Mouse (Mus musculus) embryonic facial prominence, embryonic 12.5 days (tissue): ENCODE measurements around the gene Apof. TPM values are rescaled to one million over a fixed set of nuclear protein-coding genes. Genes with fewer than 3 reads are reported as not detected.
A peak's percentile ranks its signal among the peaks of the same experiment; 100 is the strongest.

ENCODE experiments used
- ATAC-seq: fragments of 200-750 bp; cut with Nextera tagmentation; 2 replicates; pipeline ENCODE4 v1.8.0; 2017; ENCODE audit not compliant: insufficient number of reproducible peaks, insufficient read depth, low FRiP score, low TSS enrichment
- H3K27ac ChIP-seq: fragments of 300-500 bp; sonication (generic); 2 replicates; pipeline ENCODE4 v1.5.1; 2016; ENCODE audit warnings: mild to moderate bottlenecking
- H3K27me3 ChIP-seq: fragments of 300-500 bp; sonication (generic); 2 replicates; pipeline ENCODE4 v1.6.1; 2016; ENCODE audit warnings: mild to moderate bottlenecking, moderate library complexity
- H3K36me3 ChIP-seq: fragments of 300-500 bp; sonication (generic); 2 replicates; pipeline ENCODE4 v1.6.1; 2016; ENCODE audit warnings: mild to moderate bottlenecking
- H3K4me1 ChIP-seq: fragments of 300-500 bp; sonication (generic); 2 replicates; pipeline ENCODE4 v1.6.1; 2016
- H3K4me2 ChIP-seq: fragments of 300-500 bp; sonication (generic); replicated peaks from 2 replicates; pipeline ENCODE4 v1.6.1; 2016; ENCODE audit warnings: mild to moderate bottlenecking, moderate library complexity
- H3K4me3 ChIP-seq: fragments of 300-500 bp; sonication (generic); 2 replicates; pipeline ENCODE4 v1.5.1; 2016; ENCODE audit warnings: mild to moderate bottlenecking
- H3K9ac ChIP-seq: fragments of 300-500 bp; sonication (generic); 2 replicates; pipeline ENCODE4 v1.6.1; 2016; ENCODE audit warnings: mild to moderate bottlenecking, moderate library complexity
- H3K9me3 ChIP-seq: fragments of 300-500 bp; sonication (generic); 2 replicates; pipeline ENCODE4 v1.6.1; 2016; ENCODE audit warnings: mild to moderate bottlenecking, moderate library complexity
- WGBS: fragments of 180-500 bp; shearing (Covaris S2); methylation state at CpG from one replicate; pipeline ENCODE4 v1.1.7; 2016; 5-methylcytosine and 5-hydroxymethylcytosine counted together
- polyA plus RNA-seq: library from polyadenylated mRNA; unstranded; fragments of >200 nt; fragmentation: Nextera tagmentation; extraction: Ambion mirVana; gene quantifications from 2 replicates; pipeline ENCODE4 v1.2.1, GENCODE M21; 2016

Apof gene
- polyA plus RNA-seq, 1 experiment from 2014 or later: not detected

DNA sequence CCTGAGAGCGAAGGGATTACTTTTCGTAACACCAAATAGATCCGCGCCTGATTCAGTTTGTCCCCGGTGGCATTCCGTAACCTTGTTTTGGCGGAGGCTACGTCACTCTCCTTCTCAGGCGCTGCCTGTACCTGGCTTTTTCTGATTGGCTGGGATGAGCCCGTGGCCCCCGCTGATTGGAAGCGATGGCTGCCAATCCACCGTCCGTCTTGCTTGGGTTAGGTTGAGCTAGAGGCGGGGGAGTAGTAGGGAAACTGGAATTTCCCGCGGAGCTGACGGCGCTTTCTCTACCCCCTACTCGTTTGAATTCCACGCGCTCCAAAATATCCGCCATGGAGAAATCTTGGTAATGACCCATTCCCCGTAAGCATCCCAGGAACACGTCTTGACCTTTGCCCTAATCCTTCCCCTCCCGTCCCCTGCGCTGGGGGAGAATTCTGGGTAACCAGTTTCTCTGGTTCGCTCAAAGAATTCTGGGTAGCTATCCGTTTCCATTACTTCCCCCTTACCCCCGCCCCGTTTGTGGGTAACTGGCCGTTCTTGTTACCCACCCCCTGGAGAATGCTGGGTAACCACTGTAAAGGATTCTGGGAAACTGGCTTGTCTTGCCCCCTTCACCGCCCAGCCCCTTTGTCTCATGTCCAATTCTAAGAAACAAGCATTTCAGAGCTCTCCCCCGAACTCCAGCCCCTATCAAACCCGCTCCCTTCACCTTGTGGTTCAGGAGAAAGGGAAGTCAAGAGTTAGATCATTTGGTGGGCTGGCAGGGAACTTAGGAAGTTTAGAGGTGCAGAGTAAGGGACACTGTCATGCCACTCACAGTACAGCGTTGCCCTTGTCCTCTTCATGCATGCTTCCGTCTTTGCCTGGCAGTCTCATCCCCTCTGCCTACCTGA is 34.9 kb downstream of the Apof start, which contains the start of gene Pan2:
Gene Pan2, plus strand, starts transcription at position 210 of the 896 bp plus-strand sequence.
- WGBS: 2% methylated on average over 37 of the region's 37 CpGs
- H3K27ac ChIP-seq: peak within 1 kb of the TSS; percentile 95
- ATAC-seq: peak; percentile 98
- no peaks in the 10 kb centered on the region for H3K27me3 ChIP-seq
- H3K36me3 ChIP-seq: peaks cover 6% of the 10 kb centered on the region
- H3K9me3 ChIP-seq: no peaks in the 10 kb centered on the region
- H3K4me1 ChIP-seq: peaks cover 10% of the 10 kb centered on the region
- H3K4me3 ChIP-seq: peak within 1 kb of the TSS; percentile 53
- peak within 1 kb of the TSS; percentile 65 for H3K4me2 ChIP-seq
- peak within 1 kb of the TSS; percentile 79 for H3K9ac ChIP-seq

DNA sequence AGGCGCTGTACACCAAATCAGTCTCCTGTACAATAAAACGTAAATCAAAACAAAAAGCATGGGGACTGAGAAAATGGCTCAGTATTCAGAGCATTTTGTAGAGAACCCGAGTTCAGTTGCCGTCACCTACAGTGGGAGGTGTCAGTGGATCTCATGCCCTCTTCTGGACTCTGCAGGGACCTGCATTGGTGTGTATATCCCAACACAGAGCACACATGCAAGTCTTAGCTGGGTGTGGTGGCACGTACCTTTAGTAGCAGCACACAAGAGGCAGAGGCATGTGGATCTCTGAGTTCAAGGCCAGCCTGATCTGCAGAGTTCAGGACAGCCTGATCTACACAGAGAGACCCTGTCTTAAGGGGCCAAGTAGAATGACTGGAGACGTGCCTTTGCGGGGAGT is 41.2 kb downstream of the Apof start:
- Histone ChIP-seq H3K4me2 (no peak overlapping the region), H3K4me1 (no peaks in the 10 kb centered on the region), H3K27me3 (no peaks in the 10 kb centered on the region), H3K4me3 (no peak overlapping the region), H3K9me3 (no peaks in the 10 kb centered on the region), H3K27ac (no peak overlapping the region), H3K9ac (no peak overlapping the region), H3K36me3 (peaks cover 64% of the 10 kb centered on the region)
- ATAC-seq: 0 out of 2 replicates have a peak, but pooled peaks have one; percentile 36
- 87% methylated on average over 7 of the region's 7 CpGs for WGBS

DNA sequence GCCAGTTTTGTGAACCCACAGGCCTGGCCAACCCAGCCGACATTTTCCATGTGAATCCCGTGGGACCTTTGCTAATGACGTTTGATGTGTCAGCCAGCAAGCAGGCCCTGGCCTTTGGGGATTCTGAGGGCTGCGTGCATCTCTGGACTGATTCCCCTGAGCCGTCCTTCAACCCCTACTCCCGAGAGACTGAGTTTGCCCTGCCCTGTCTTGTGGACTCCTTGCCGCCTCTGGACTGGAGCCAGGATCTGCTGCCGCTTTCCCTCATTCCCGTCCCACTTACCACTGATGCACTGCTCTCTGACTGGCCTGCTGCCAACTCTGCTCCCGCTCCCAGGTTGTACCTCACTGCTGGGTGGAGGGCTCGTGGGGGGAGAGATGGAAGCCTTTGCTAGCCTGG is 41.7 kb downstream of the Apof start:
- no peak overlapping the region for H3K4me2 ChIP-seq
- H3K27me3 ChIP-seq: no peaks in the 10 kb centered on the region
- no peak overlapping the region for H3K4me3 ChIP-seq
- no peak for ATAC-seq
- 0 out of 2 replicates have a peak overlapping the region, but pooled peaks have one; percentile 23 for H3K27ac ChIP-seq
- no peak overlapping the region for H3K9ac ChIP-seq
- peaks cover 70% of the 10 kb centered on the region for H3K36me3 ChIP-seq
- 77% methylated on average over 11 of the region's 11 CpGs for whole genome bisulfite sequencing
- no peaks in the 10 kb centered on the region for H3K9me3 ChIP-seq
- no peaks in the 10 kb centered on the region for H3K4me1 ChIP-seq

- no peak overlapping the region for H3K4me2 ChIP-seq
- H3K4me1 ChIP-seq: no peaks in the 10 kb centered on the region
- H3K27me3 ChIP-seq: no peaks in the 10 kb centered on the region
- H3K4me3 ChIP-seq: no peak overlapping the region
- peaks cover 77% of the 10 kb centered on the region for H3K36me3 ChIP-seq
- H3K9ac ChIP-seq: no peak overlapping the region
- WGBS: 86% methylated on average over 4 of the region's 4 CpGs
- no peak for ATAC-seq
- H3K27ac ChIP-seq: no peak overlapping the region
- H3K9me3 ChIP-seq: no peaks in the 10 kb centered on the region
These were observed 42.4 kb downstream of the Apof start for GRCm38 (mm10) chr10:128310902-128311301.

- Histone ChIP-seq H3K36me3 (peaks cover 91% of the 10 kb centered on the region), H3K4me1 (no peaks in the 10 kb centered on the region), H3K4me3 (no peak overlapping the region), H3K4me2 (no peak overlapping the region), H3K27ac (no peak overlapping the region), H3K27me3 (no peaks in the 10 kb centered on the region), H3K9ac (no peak overlapping the region), H3K9me3 (no peaks in the 10 kb centered on the region)
- no peak for ATAC-seq
- WGBS: 90% methylated on average over 8 of the region's 8 CpGs
These were observed 47.1 kb downstream of the Apof start for GRCm38 (mm10) chr10:128315578-128315977.

Other genes with a start within 250 kb of the Apof start
- 832 and 847 TPM in 2 replicates for gene Naca, start 233.1 kb upstream of the Apof start, polyA plus RNA-seq
- gene Ptges3, start 209.7 kb upstream of the Apof start, polyA plus RNA-seq: 541 and 578 TPM in 2 replicates
- 1,967 TPM in 2 replicates for gene Atp5b, start 185.4 kb upstream of the Apof start, polyA plus RNA-seq
- 9.0 and 9.1 TPM in 2 replicates for gene Baz2a, start 177.1 kb upstream of the Apof start, polyA plus RNA-seq
- 31.7 and 33.6 TPM in 2 replicates for gene Rbms2, start 88.4 kb upstream of the Apof start, polyA plus RNA-seq
- gene Gls2, start 74.2 kb upstream of the Apof start, polyA plus RNA-seq: 1.1 and 2.7 TPM in 2 replicates
- gene Spryd4, start 56.9 kb upstream of the Apof start, polyA plus RNA-seq: 31.1 TPM in 2 replicates
- gene Mip, start 42.8 kb upstream of the Apof start, polyA plus RNA-seq: 0.69 and 1.1 TPM in 2 replicates
- gene Timeless, start 36.6 kb upstream of the Apof start, polyA plus RNA-seq: 80.9 and 81.5 TPM in 2 replicates
- gene Apon, start 14.6 kb upstream of the Apof start, polyA plus RNA-seq: 0.37 and 0.90 TPM in 2 replicates
- 20.9 and 22.0 TPM in 2 replicates for gene Stat2, start 1.9 kb downstream of the Apof start, polyA plus RNA-seq
- gene Il23a, start 30.1 kb downstream of the Apof start, polyA plus RNA-seq: not detected in 2 replicates
- 36.2 and 38.3 TPM in 2 replicates for gene Pan2, start 34.7 kb downstream of the Apof start, polyA plus RNA-seq
- 306 and 319 TPM in 2 replicates for gene Cnpy2, start 53.8 kb downstream of the Apof start, polyA plus RNA-seq
- 191 TPM in 2 replicates for gene Cs, start 69.1 kb downstream of the Apof start, polyA plus RNA-seq
- gene Coq10a, start 100.3 kb downstream of the Apof start, polyA plus RNA-seq: 15.0 and 17.9 TPM in 2 replicates
- 14.8 and 15.4 TPM in 2 replicates for gene Ankrd52, start 108.4 kb downstream of the Apof start, polyA plus RNA-seq
- gene Slc39a5, start 132.6 kb downstream of the Apof start, polyA plus RNA-seq: 0.33 TPM in 1 of 2 replicates, not detected in the other
- 67.6 and 70.1 TPM in 2 replicates for gene Nabp2, start 142.8 kb downstream of the Apof start, polyA plus RNA-seq
- 44.5 and 50.5 TPM in 2 replicates for gene Rnf41, start 143.0 kb downstream of the Apof start, polyA plus RNA-seq
- 121 and 125 TPM in 2 replicates for gene Smarcc2, start 190.6 kb downstream of the Apof start, polyA plus RNA-seq
- 877 and 907 TPM in 2 replicates for gene Myl6, start 225.5 kb downstream of the Apof start, polyA plus RNA-seq
- gene Myl6b, start 230.0 kb downstream of the Apof start, polyA plus RNA-seq: 3.2 and 3.9 TPM in 2 replicates